Mouse (Mus musculus): ENCODE measurements at regions not wholly inside any gene's neighbourhood (a gene's known extent, or its start where the extent isn't known, plus 50 kb on each side); places are given as distances from the start of the nearest gene placed in this dataset.
"Not testable (repeated sequence)": the region's sequence is repeated elsewhere in the genome, so short reads cannot be mapped to it uniquely, and the experiment has no call there.

- no peak overlapping the region for H3K9ac ChIP-seq
Measured at GRCm38 (mm10) chr10:9338207-9338801, 336.7 kb downstream of the Samd5 start.

DNA sequence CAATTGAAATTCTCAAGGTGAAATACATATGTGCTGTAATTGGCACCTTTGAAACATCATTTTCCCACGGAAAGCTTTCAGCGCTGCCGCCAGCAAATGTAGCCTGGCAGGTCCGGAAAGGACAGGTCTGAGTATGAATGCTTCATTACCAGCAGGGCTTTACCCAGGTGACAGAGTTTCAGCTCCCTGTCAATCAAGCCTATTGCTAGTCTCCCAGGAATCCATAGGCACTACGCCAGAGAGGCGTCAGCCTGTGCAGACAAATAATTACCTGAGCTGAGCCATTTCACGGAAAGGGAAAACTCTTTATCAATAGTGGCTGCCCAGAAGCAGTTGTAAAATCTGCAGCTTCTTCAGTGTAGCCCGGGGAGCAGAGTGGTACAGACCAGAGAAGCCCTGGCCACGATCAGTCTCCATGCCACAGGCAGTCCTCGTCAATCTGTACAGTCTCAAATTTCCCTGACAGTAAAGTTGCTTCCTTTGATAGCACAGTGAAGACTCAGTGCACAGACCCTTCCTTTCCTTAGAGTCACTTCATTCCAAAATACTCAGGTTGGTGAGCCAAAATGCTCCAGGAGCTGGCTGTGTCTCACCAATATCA lies 340.7 kb downstream of the Samd5 start:
- no peaks in the 10 kb centered on the region for H3K27me3 ChIP-seq
- H3K4me2 ChIP-seq: no peak overlapping the region
- no peak for ATAC-seq (ENCODE audit: borderline replicate concordance, extremely low read depth, low FRiP score, low TSS enrichment)
- H3K9ac ChIP-seq: no peak overlapping the region
- H3K4me1 ChIP-seq: no peaks in the 10 kb centered on the region
- no peaks in the 10 kb centered on the region for H3K36me3 ChIP-seq
- H3K4me3 ChIP-seq: no peak overlapping the region
- WGBS: 65% methylated on average over 10 of the region's 10 CpGs
- H3K27ac ChIP-seq: no peak overlapping the region
- H3K9me3 ChIP-seq: no peaks in the 10 kb centered on the region

More at GRCm38 (mm10) chr10:9338207-9338801, 336.7 kb downstream of the Samd5 start:
- Histone ChIP-seq H3K4me3 (no peak overlapping the region), H3K9me3 (no peaks in the 10 kb centered on the region), H3K27ac (no peak overlapping the region), H3K4me2 (no peak overlapping the region), H3K4me1 (no peaks in the 10 kb centered on the region), H3K36me3 (no peaks in the 10 kb centered on the region), H3K27me3 (no peaks in the 10 kb centered on the region)
- WGBS: 88% methylated on average over 8 of the region's 8 CpGs
- ATAC-seq (ENCODE audit: borderline replicate concordance, extremely low read depth, low FRiP score, low TSS enrichment): no peak

DNA sequence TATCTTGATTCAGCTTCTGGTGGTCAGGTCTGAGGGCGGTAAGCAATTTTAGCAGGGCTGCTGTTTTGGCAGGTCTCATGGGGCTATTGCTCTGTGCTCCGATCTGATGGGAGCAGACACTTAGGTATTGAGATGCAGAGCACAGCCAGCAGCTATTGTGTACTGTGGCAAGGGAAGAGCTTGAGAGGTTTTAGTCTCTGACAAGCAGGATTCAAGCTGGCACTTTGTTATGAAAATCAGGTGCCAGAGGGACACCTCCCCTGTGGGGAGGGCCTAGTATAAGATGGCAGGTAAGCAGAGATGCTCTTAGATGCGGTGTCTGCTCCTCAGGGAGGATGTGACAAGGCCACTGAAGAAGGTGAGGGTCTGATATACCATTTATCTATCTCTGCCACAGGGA lies 343.3 kb downstream of the Samd5 start:
- 71% methylated on average over 3 of the region's 3 CpGs for WGBS
- Histone ChIP-seq H3K4me1 (no peaks in the 10 kb centered on the region), H3K27ac (no peak overlapping the region), H3K4me3 (no peak overlapping the region), H3K27me3 (no peaks in the 10 kb centered on the region), H3K36me3 (no peaks in the 10 kb centered on the region), H3K4me2 (no peak overlapping the region), H3K9ac (no peak overlapping the region), H3K9me3 (no peaks in the 10 kb centered on the region)
- ATAC-seq (ENCODE audit: borderline replicate concordance, extremely low read depth, low FRiP score, low TSS enrichment): no peak

GRCm38 (mm10) chr10:9328324-9328723 lies 346.7 kb downstream of the Samd5 start:
- no peaks in the 10 kb centered on the region for H3K9me3 ChIP-seq
- no peaks in the 10 kb centered on the region for H3K4me1 ChIP-seq
- H3K27ac ChIP-seq: no peak overlapping the region
- no peaks in the 10 kb centered on the region for H3K27me3 ChIP-seq
- H3K36me3 ChIP-seq: no peaks in the 10 kb centered on the region
- no peak overlapping the region for H3K4me2 ChIP-seq
- WGBS: 54% methylated on average over 4 of the region's 4 CpGs
- H3K9ac ChIP-seq: no peak overlapping the region
- H3K4me3 ChIP-seq: no peak overlapping the region
- ATAC-seq (ENCODE audit: borderline replicate concordance, extremely low read depth, low FRiP score, low TSS enrichment): no peak

GRCm38 (mm10) chr10:9327881-9328280 lies 347.1 kb downstream of the Samd5 start:
- WGBS: 63% methylated on average over 4 of the region's 4 CpGs
- H3K27me3 ChIP-seq; H3K9ac ChIP-seq; H3K4me2 ChIP-seq; H3K9me3 ChIP-seq; H3K4me3 ChIP-seq; H3K4me1 ChIP-seq; ATAC-seq (ENCODE audit: borderline replicate concordance, extremely low read depth, low FRiP score, low TSS enrichment); H3K36me3 ChIP-seq: not testable (repeated sequence)
- peak overlapping the region; percentile 42; the same call in 1 of the 2 replicates for H3K27ac ChIP-seq

DNA sequence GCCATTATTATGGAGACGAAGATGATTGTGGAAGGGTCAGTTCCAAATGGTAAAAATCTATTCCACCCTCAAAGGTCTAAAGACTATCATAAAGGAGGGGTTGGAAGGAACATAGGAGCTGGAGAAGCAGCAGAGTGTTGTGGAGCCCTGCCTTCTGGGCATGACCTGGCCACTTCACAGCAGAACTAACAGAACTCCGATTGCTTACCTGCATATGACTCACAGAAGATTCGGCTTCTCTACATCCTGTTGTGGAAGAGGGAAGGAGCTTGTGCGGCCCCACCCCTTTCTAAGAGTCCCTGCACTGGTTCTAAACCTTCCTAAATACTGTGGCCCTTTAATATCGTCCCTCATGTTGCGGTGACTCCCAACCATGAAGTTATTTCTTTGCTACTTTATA lies 362.7 kb downstream of the Samd5 start:
- 83% methylated on average over 6 of the region's 6 CpGs for WGBS
- no peak overlapping the region for H3K4me3 ChIP-seq
- no peak for ATAC-seq (ENCODE audit: borderline replicate concordance, extremely low read depth, low FRiP score, low TSS enrichment)
- H3K27me3 ChIP-seq: no peaks in the 10 kb centered on the region
- H3K36me3 ChIP-seq: no peaks in the 10 kb centered on the region
- H3K4me2 ChIP-seq: no peak overlapping the region
- H3K9me3 ChIP-seq: no peaks in the 10 kb centered on the region
- H3K4me1 ChIP-seq: peaks cover 9% of the 10 kb centered on the region; the same call in 1 of the 2 replicates
- H3K9ac ChIP-seq: no peak overlapping the region
- H3K27ac ChIP-seq: no peak overlapping the region

DNA sequence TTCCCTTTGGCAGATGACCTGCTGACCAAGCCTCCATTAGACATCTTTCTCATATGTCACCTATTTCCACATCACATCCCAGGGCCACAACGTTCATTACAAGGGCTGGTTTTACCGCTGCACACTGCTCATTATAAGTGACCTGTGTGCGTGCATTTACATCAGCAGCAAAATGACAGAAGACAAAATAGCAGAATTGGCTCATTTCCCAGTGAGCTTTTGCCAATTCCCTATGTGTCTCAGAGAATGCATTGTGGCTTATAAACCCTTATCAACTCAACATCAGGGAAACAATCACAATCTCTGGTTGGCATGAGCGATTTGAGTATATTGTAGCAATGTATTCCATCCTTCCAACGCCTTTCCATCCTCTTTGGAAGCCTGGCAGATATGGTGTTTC lies 364.7 kb downstream of the Samd5 start:
- Histone ChIP-seq H3K9ac (no peak overlapping the region), H3K36me3 (no peaks in the 10 kb centered on the region), H3K4me1 (peaks cover 9% of the 10 kb centered on the region; the same call in 1 of the 2 replicates), H3K9me3 (no peaks in the 10 kb centered on the region), H3K4me2 (no peak overlapping the region), H3K4me3 (no peak overlapping the region), H3K27me3 (no peaks in the 10 kb centered on the region), H3K27ac (0 out of 2 replicates have a peak overlapping the region, but pooled peaks have one; percentile 51)
- no peak for ATAC-seq (ENCODE audit: borderline replicate concordance, extremely low read depth, low FRiP score, low TSS enrichment)
- 50% methylated on average over 5 of the region's 5 CpGs for WGBS

DNA sequence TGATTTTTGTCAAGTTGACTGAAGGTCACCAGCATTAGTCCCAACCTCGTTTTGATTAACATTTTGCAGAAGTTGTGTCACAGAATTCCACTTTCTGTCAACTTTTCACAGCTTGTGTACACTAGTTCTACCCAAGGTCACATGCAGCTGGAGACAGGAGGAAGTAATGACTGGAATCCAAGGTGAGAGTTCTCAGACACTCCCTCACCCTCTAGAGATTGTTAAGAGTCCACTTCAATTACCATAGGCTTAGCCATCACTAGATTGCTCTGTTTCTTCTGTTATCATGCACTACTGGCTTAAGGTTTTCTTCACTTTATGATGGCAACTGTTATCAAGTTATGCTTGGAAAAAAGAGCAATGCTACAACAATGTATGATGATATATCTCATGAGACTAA lies 379.0 kb downstream of the Samd5 start:
- no peak overlapping the region for H3K4me3 ChIP-seq
- no peaks in the 10 kb centered on the region for H3K9me3 ChIP-seq
- H3K4me1 ChIP-seq: no peaks in the 10 kb centered on the region
- no peak for ATAC-seq (ENCODE audit: borderline replicate concordance, extremely low read depth, low FRiP score, low TSS enrichment)
- no peak overlapping the region for H3K27ac ChIP-seq
- no peaks in the 10 kb centered on the region for H3K36me3 ChIP-seq
- WGBS: 26% methylated on average over 1 of the region's 1 CpGs
- H3K27me3 ChIP-seq: no peaks in the 10 kb centered on the region
- no peak overlapping the region for H3K9ac ChIP-seq
- no peak overlapping the region for H3K4me2 ChIP-seq

- H3K36me3 ChIP-seq: no peaks in the 10 kb centered on the region
- no peaks in the 10 kb centered on the region for H3K9me3 ChIP-seq
- no peak overlapping the region for H3K4me3 ChIP-seq
- no peak for ATAC-seq (ENCODE audit: borderline replicate concordance, extremely low read depth, low FRiP score, low TSS enrichment)
- no peaks in the 10 kb centered on the region for H3K4me1 ChIP-seq
- no peaks in the 10 kb centered on the region for H3K27me3 ChIP-seq
- no peak overlapping the region for H3K4me2 ChIP-seq
- WGBS: 60% methylated on average over 1 of the region's 1 CpGs
- H3K9ac ChIP-seq: no peak overlapping the region
- H3K27ac ChIP-seq: no peak overlapping the region
Measured at GRCm38 (mm10) chr10:9295269-9295668, 379.7 kb downstream of the Samd5 start.

DNA sequence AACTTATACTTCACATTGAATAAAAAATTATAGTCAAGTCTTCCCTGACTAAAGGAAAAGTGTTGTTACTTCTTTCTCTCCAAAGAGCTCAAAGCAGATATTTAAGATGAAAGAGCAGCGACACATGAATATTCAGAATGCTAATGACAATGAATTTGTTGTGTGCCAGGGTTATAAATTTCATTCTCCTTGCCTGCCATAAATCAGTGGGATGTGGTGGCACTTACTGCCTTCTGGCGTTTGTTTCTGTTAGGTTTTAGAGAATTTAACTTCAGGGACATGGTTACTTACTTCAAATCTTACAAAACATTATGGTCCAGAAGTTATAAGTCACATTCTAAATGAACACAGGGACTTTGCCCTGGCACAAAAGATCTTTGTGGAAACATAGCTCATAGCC lies 380.4 kb downstream of the Samd5 start:
- no peak overlapping the region for H3K9ac ChIP-seq
- H3K27ac ChIP-seq: no peak overlapping the region
- H3K9me3 ChIP-seq: no peaks in the 10 kb centered on the region
- H3K4me2 ChIP-seq: no peak overlapping the region
- WGBS: 81% methylated on average over 2 of the region's 2 CpGs
- ATAC-seq (ENCODE audit: borderline replicate concordance, extremely low read depth, low FRiP score, low TSS enrichment): no peak
- H3K27me3 ChIP-seq: no peaks in the 10 kb centered on the region
- no peaks in the 10 kb centered on the region for H3K36me3 ChIP-seq
- H3K4me3 ChIP-seq: no peak overlapping the region
- H3K4me1 ChIP-seq: no peaks in the 10 kb centered on the region

- no peak overlapping the region for H3K4me3 ChIP-seq
- WGBS: 39% methylated on average over 6 of the region's 6 CpGs
- H3K9me3 ChIP-seq: no peaks in the 10 kb centered on the region
- no peaks in the 10 kb centered on the region for H3K36me3 ChIP-seq
- H3K4me1 ChIP-seq: no peaks in the 10 kb centered on the region
- no peak for ATAC-seq (ENCODE audit: borderline replicate concordance, extremely low read depth, low FRiP score, low TSS enrichment)
- H3K27me3 ChIP-seq: no peaks in the 10 kb centered on the region
- no peak overlapping the region for H3K4me2 ChIP-seq
- H3K9ac ChIP-seq: no peak overlapping the region
- no peak overlapping the region for H3K27ac ChIP-seq
Measured at GRCm38 (mm10) chr10:9291456-9292146, 383.4 kb downstream of the Samd5 start.

DNA sequence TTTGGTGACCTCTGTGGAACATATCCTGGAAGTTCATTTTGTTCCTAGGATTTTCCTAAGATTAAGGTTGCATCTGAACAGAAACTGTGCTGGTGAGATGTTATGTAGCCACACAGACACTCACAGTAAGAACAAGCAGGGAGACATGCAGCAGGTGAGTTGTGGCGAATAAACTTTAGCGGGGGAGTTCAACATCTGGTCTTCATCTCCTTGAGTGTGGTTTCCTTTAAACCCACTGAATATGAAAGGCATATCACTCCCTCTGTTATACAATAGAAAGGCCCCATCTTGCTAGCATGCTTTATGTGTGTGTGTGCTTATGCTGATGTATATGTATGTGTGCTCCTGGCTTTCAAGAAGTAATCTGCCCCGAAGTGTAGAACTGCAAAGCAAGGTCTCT lies 387.1 kb upstream of the Sash1 start:
- Histone ChIP-seq H3K9ac (no peak overlapping the region), H3K4me3 (no peak overlapping the region), H3K27ac (no peak overlapping the region), H3K9me3 (no peaks in the 10 kb centered on the region), H3K27me3 (no peaks in the 10 kb centered on the region), H3K4me2 (no peak overlapping the region), H3K36me3 (no peaks in the 10 kb centered on the region), H3K4me1 (0 out of 2 replicates have a peak, but pooled peaks cover 6% of the 10 kb centered on the region)
- 79% methylated on average over 3 of the region's 3 CpGs for WGBS
- no peak for ATAC-seq (ENCODE audit: borderline replicate concordance, extremely low read depth, low FRiP score, low TSS enrichment)
